7 mouse cellular contexts compared by ENCODE assay signal in genomic region chr15:81247583-81248340, GRCm38 (mm10). TPM values are rescaled to one million over a fixed set of nuclear protein-coding genes. Genes with fewer than 3 reads are reported as not detected.
DNase-seq lines count a peak whose midpoint lies in the region; ATAC-seq and TF ChIP-seq lines count a peak whose summit lies in the region.

No protein-coding gene starts in this region.

- peak; percentile 88 for ATAC-seq in Patski
- ATAC-seq in kidney, embryonic 15.5 days (replicated peaks; ENCODE audit: low FRiP score), result peak; percentile 83
- ATAC-seq in neural tube, embryonic 15.5 days (ENCODE audit: low FRiP score), result no peak
- ATAC-seq in cerebellum, adult (ENCODE audit: insufficient number of reproducible peaks, low FRiP score, low TSS enrichment), result no peak

- CTCF ChIA-PET in Patski (lab: Charles Lee), result interaction anchor here (1.0 to 1.5 kb wide), 7 partner anchors 16 to 221 kb away, joined by 3 to 5 read pairs (median 3); no protein-coding TSS in a partner anchor

- H3K79me3 ChIP-seq in C2C12 (ENCODE audit: low read depth), result no peaks in the 10 kb centered on the region

- H3K4me1 ChIP-seq in heart, adult 2 months (ENCODE audit: control insufficient read depth, insufficient read depth, low read length), result peaks cover 10% of the 10 kb centered on the region
- H3K4me1 ChIP-seq in kidney, embryonic 15.5 days, result peaks cover 23% of the 10 kb centered on the region
- peaks cover 4% of the 10 kb centered on the region; the same call in 1 of the 2 replicates for H3K4me1 ChIP-seq in neural tube, embryonic 15.5 days

- no peak overlapping the region for H3K4me3 ChIP-seq in C2C12 (ENCODE audit: insufficient read depth, poor library complexity, severe bottlenecking)
- H3K4me3 ChIP-seq in heart, adult 2 months, result peak overlapping the region; percentile 13
- 0 out of 2 replicates have a peak overlapping the region, but pooled peaks have one; percentile 5 for H3K4me3 ChIP-seq in kidney, embryonic 15.5 days (replicated peaks)
- H3K4me3 ChIP-seq in neural tube, embryonic 15.5 days (replicated peaks), result no peak overlapping the region

- TF ChIP-seq POLR2A in heart, adult 2 months (IDR thresholded peaks at IDR 0.05; ENCODE audit: insufficient read depth, low read depth, low read length), result no peak; the same call in 1 of the 2 replicates

- no peaks in the 10 kb centered on the region for H3K79me2 ChIP-seq in C2C12 (ENCODE audit: control insufficient read depth, insufficient read depth)
- H3K79me2 ChIP-seq in heart, adult 2 months (replicated peaks; ENCODE audit: control insufficient read depth, insufficient read depth, low read length), result no peaks in the 10 kb centered on the region

- no peak for TF ChIP-seq CTCF in C2C12 (IDR thresholded peaks at IDR 0.05; ENCODE audit: control insufficient read depth, insufficient read depth, insufficient read length)
- TF ChIP-seq CTCF in Patski (IDR thresholded peaks at IDR 0.05), result no peak
- no peak for TF ChIP-seq CTCF in heart, adult 2 months (IDR thresholded peaks at IDR 0.05)

- in situ Hi-C loops in Patski (cut with MboI; ENCODE audit: low pct_unique_long_range_greater_than_20kb), result no loop called here

- H3K9ac ChIP-seq in heart, adult 2 months (ENCODE audit: low read depth, low read length), result 0 out of 2 replicates have a peak overlapping the region, but pooled peaks have one; percentile 15
- H3K9ac ChIP-seq in kidney, embryonic 15.5 days, result no peak overlapping the region
- H3K9ac ChIP-seq in neural tube, embryonic 15.5 days (replicated peaks), result no peak overlapping the region

- peak overlapping the region; percentile 35 for H3K4me2 ChIP-seq in kidney, embryonic 15.5 days
- 0 out of 2 replicates have a peak overlapping the region, but pooled peaks have one; percentile 6 for H3K4me2 ChIP-seq in neural tube, embryonic 15.5 days

- H3ac ChIP-seq in C2C12 (ENCODE audit: control insufficient read depth, insufficient read length, low read depth), result peak overlapping the region; percentile 49

- WGBS in heart, adult 2 months, result 11% methylated on average over 13 of the region's 13 CpGs
- WGBS in kidney, embryonic 15.5 days, result 10% methylated on average over 13 of the region's 13 CpGs
- WGBS in neural tube, embryonic 15.5 days, result 46% methylated on average over 13 of the region's 13 CpGs

- POLR2A ChIA-PET in Patski (lab: Charles Lee), result interaction anchor here (1.3 kb wide), 1 partner anchor 25 kb away, joined by 3 read pairs; no protein-coding TSS in a partner anchor

- 0 out of 2 replicates have a peak, but pooled peaks have one; percentile 33 for TF ChIP-seq EP300 in heart, adult 2 months (IDR thresholded peaks at IDR 0.05; ENCODE audit: insufficient read depth, low read depth, low read length)

- intact Hi-C loops in heart, adult 2 months (cut with DNase I), result no loop called here

- 0 out of 2 replicates have a peak, but pooled peaks cover 3% of the 10 kb centered on the region for H3K9me3 ChIP-seq in kidney, embryonic 15.5 days (replicated peaks)
- H3K9me3 ChIP-seq in neural tube, embryonic 15.5 days (replicated peaks), result no peaks in the 10 kb centered on the region

- peak overlapping the region; percentile 63 for H3K27ac ChIP-seq in heart, adult 2 months
- peak overlapping the region; percentile 74 for H3K27ac ChIP-seq in kidney, embryonic 15.5 days
- H3K27ac ChIP-seq in neural tube, embryonic 15.5 days (replicated peaks), result no peak overlapping the region

- peak; percentile 99 for DNase-seq in Patski (ENCODE audit: low read depth, low spot score)
- peak; percentile 34 to 42 for DNase-seq in heart, adult 2 months
- no peak for DNase-seq in spleen, postnatal 36 days (ENCODE audit: low spot score in 2 of 2)

- no peaks in the 10 kb centered on the region for H3K36me3 ChIP-seq in C2C12 (ENCODE audit: control insufficient read depth, insufficient read depth)
- H3K36me3 ChIP-seq in heart, adult 2 months (ENCODE audit: control insufficient read depth, insufficient read depth, low read length), result no peaks in the 10 kb centered on the region
- no peaks in the 10 kb centered on the region for H3K36me3 ChIP-seq in kidney, embryonic 15.5 days
- H3K36me3 ChIP-seq in neural tube, embryonic 15.5 days, result no peaks in the 10 kb centered on the region

- no peaks in the 10 kb centered on the region for H3K27me3 ChIP-seq in C2C12 (ENCODE audit: control insufficient read depth, insufficient read depth, insufficient read length)
- no peaks in the 10 kb centered on the region for H3K27me3 ChIP-seq in Patski
- H3K27me3 ChIP-seq in heart, adult 2 months (ENCODE audit: control insufficient read depth, insufficient read depth, low read length), result no peaks in the 10 kb centered on the region
- no peaks in the 10 kb centered on the region for H3K27me3 ChIP-seq in kidney, embryonic 15.5 days
- H3K27me3 ChIP-seq in neural tube, embryonic 15.5 days (replicated peaks), result no peaks in the 10 kb centered on the region

TF ChIP-seq in C2C12, 6 proteins besides CTCF, POLR2A, EP300 and RAD21:
- TF ChIP-seq MAX (IDR thresholded peaks at IDR 0.05) (peak; percentile 82), MYOG (IDR thresholded peaks at IDR 0.05; ENCODE audit: control insufficient read depth, extremely low read depth, insufficient read length) (no peak), FOSL1 (IDR thresholded peaks at IDR 0.05; ENCODE audit: insufficient read depth, low read length, poor library complexity, severe bottlenecking) (peak; percentile 94), MYOD1 (IDR thresholded peaks at IDR 0.05; ENCODE audit: control insufficient read depth, insufficient read length, low read depth) (peak; percentile 61), USF1 (IDR thresholded peaks at IDR 0.05; ENCODE audit: low read depth) (no peak), CEBPB (IDR thresholded peaks at IDR 0.05; ENCODE audit: low read depth) (peak; percentile 100)

RNA-seq across cellular contexts. Expression of gene Mchr1, which starts 12.5 kb away (rescaled TPM):
- polyA plus RNA-seq in C2C12 (2012; fragmentation: generic; extraction: Trizol), result 0.81 TPM
- 0.05 TPM for polyA plus RNA-seq in Patski (2021)
- total RNA-seq in heart, adult 2 months (2021), result not detected
- polyA plus RNA-seq in heart, adult 2 months (2012; rRNA removed), result not detected in 2 replicates
- polyA plus RNA-seq in kidney, embryonic 15.5 days (2015; fragmentation: Nextera tagmentation; extraction: Ambion mirVana), result 1.1 and 1.2 TPM in 2 replicates
- 5.0 and 5.2 TPM in 2 replicates for polyA plus RNA-seq in neural tube, embryonic 15.5 days (2015; fragmentation: Nextera tagmentation; extraction: Ambion mirVana)

RNA-seq across cellular contexts. Expression of gene Mrtfa, which starts 57.2 kb away (rescaled TPM):
- 42.2 TPM for polyA plus RNA-seq in C2C12 (2012; fragmentation: generic; extraction: Trizol)
- 48.0 TPM for polyA plus RNA-seq in Patski (2021)
- 10 to 100 TPM in 1 of 2 experiments, 1 to 10 TPM in 1; 7.2 to 11.0 TPM for total RNA-seq in heart, adult 2 months (2021)
- 9.0 and 9.6 TPM in 2 replicates for polyA plus RNA-seq in heart, adult 2 months (2012; rRNA removed)
- 23.4 and 27.0 TPM in 2 replicates for polyA plus RNA-seq in kidney, embryonic 15.5 days (2015; fragmentation: Nextera tagmentation; extraction: Ambion mirVana)
- polyA plus RNA-seq in neural tube, embryonic 15.5 days (2015; fragmentation: Nextera tagmentation; extraction: Ambion mirVana), result 26.9 and 27.9 TPM in 2 replicates

Comparison
In these comparisons a context has a peak if more than half of its experiments do, and no peak if none do; other contexts are left out.
1. H3K4me3 ChIP-seq: peak in heart, adult 2 months (single experiment) and kidney, embryonic 15.5 days (single experiment); none in C2C12 (single experiment) and neural tube, embryonic 15.5 days (single experiment).
2. ATAC-seq: peak in Patski (single experiment) and kidney, embryonic 15.5 days (single experiment); none in neural tube, embryonic 15.5 days (single experiment) and cerebellum, adult (single experiment).
3. DNase-seq: peak in Patski (single experiment) and heart, adult 2 months (2 of 2); none in spleen, postnatal 36 days (0 of 2).